Mouse (Mus musculus) neural tube, embryonic 13.5 days (tissue): ENCODE results near the gene Acad10. TPM values are rescaled to one million over a fixed set of nuclear protein-coding genes. Genes with fewer than 3 reads are reported as not detected.

ENCODE experiments used
- ATAC-seq: fragments of 200-750 bp; cut with Nextera tagmentation; 2 replicates; pipeline ENCODE4 v1.8.0; 2017; ENCODE audit warnings: low read depth, mild to moderate bottlenecking, moderate TSS enrichment, moderate library complexity
- H3K27ac ChIP-seq: fragments of 300-500 bp; sonication (generic); replicated peaks from 2 replicates; pipeline ENCODE4 v1.5.1; 2015; ENCODE audit warnings: moderate library complexity, mild to moderate bottlenecking, inconsistent platforms
- H3K27me3 ChIP-seq: fragments of 300-500 bp; sonication (generic); 2 replicates; pipeline ENCODE4 v1.6.1; 2015; ENCODE audit warnings: mild to moderate bottlenecking, inconsistent platforms
- H3K36me3 ChIP-seq: fragments of 300-500 bp; sonication (generic); 2 replicates; pipeline ENCODE4 v1.6.1; 2015; ENCODE audit warnings: mild to moderate bottlenecking, inconsistent platforms
- H3K4me1 ChIP-seq: fragments of 300-500 bp; sonication (generic); replicated peaks from 2 replicates; pipeline ENCODE4 v1.6.1; 2015; ENCODE audit warnings: inconsistent platforms
- H3K4me2 ChIP-seq: fragments of 300-500 bp; sonication (generic); 2 replicates; pipeline ENCODE4 v1.6.1; 2015; ENCODE audit warnings: inconsistent platforms, mild to moderate bottlenecking, moderate library complexity
- H3K4me3 ChIP-seq: fragments of 300-500 bp; sonication (generic); 2 replicates; pipeline ENCODE4 v1.5.1; 2015; ENCODE audit warnings: mild to moderate bottlenecking, inconsistent platforms
- H3K9ac ChIP-seq: fragments of 300-500 bp; sonication (generic); 2 replicates; pipeline ENCODE4 v1.6.1; 2015; ENCODE audit warnings: moderate library complexity, mild to moderate bottlenecking, inconsistent platforms
- H3K9me3 ChIP-seq: fragments of 300-500 bp; sonication (generic); 2 replicates; pipeline ENCODE4 v1.6.1; 2016; ENCODE audit warnings: inconsistent platforms
- WGBS: fragments of 180-500 bp; shearing (Covaris S2); methylation state at CpG from one replicate; pipeline ENCODE4 v1.1.7; 2015; 5-methylcytosine and 5-hydroxymethylcytosine counted together
- polyA plus RNA-seq: library from polyadenylated mRNA; unstranded; fragments of >200 nt; fragmentation: Nextera tagmentation; extraction: Ambion mirVana; gene quantifications from 2 replicates; pipeline ENCODE4 v1.2.1, GENCODE M21; 2015

The Acad10 gene
- polyA plus RNA-seq, 1 experiment from 2014 or later: 1.3 TPM

- no peak overlapping the region for H3K4me3 ChIP-seq
- no peak overlapping the region for H3K9ac ChIP-seq
- H3K36me3 ChIP-seq: peaks cover 67% of the 10 kb centered on the region
- no peak overlapping the region for H3K4me2 ChIP-seq
- H3K27me3 ChIP-seq: no peaks in the 10 kb centered on the region
- H3K9me3 ChIP-seq: no peaks in the 10 kb centered on the region
- 91% methylated on average over 13 of the region's 13 CpGs for WGBS
- H3K27ac ChIP-seq: no peak overlapping the region
- no peaks in the 10 kb centered on the region for H3K4me1 ChIP-seq
- no peak for ATAC-seq
Measured at GRCm38 (mm10) chr5:121574145-121574544, 86.2 kb downstream of the Acad10 start.

Other genes with a start within 250 kb of the Acad10 start
- 1.8 and 2.1 TPM in 2 replicates for gene Tmem116, start 208.6 kb downstream of the Acad10 start, polyA plus RNA-seq
- gene Erp29, start 208.0 kb downstream of the Acad10 start, polyA plus RNA-seq: 171 and 174 TPM in 2 replicates
- not detected in 2 replicates for gene Adam1b, start 157.1 kb downstream of the Acad10 start, polyA plus RNA-seq
- gene Adam1a, start 115.0 kb downstream of the Acad10 start, polyA plus RNA-seq: 2.4 and 4.1 TPM in 2 replicates
- not detected in 2 replicates for gene Gm42878, start 115.0 kb downstream of the Acad10 start, polyA plus RNA-seq
- 59.6 and 59.7 TPM in 2 replicates for gene Mapkapk5, start 114.6 kb downstream of the Acad10 start, polyA plus RNA-seq
- 126 and 133 TPM in 2 replicates for gene Aldh2, start 66.7 kb downstream of the Acad10 start, polyA plus RNA-seq
- 1.6 and 2.0 TPM in 2 replicates for gene Acad12, start 41.6 kb downstream of the Acad10 start, polyA plus RNA-seq
- 46.1 and 47.3 TPM in 2 replicates for gene Brap, start within 50 bp of the Acad10 start, polyA plus RNA-seq
- gene Atxn2, start 50.8 kb upstream of the Acad10 start, polyA plus RNA-seq: 83.7 and 89.1 TPM in 2 replicates
- 6.9 and 7.7 TPM in 2 replicates for gene Sh2b3, start 177.1 kb upstream of the Acad10 start, polyA plus RNA-seq
- gene Pheta1, start 188.5 kb upstream of the Acad10 start, polyA plus RNA-seq: 41.1 and 41.5 TPM in 2 replicates